Mouse (Mus musculus): ENCODE measurements around the gene Kcnk5.

Gene Kcnk5

GRCm38 (mm10) chr14:20211754-20212601 lies 30.4 kb upstream of the Kcnk5 start:
- no peaks in the 10 kb centered on the region for H3K9me3 ChIP-seq (ENCODE audit: low read length)
- peaks cover 90% of the 10 kb centered on the region for H3K4me1 ChIP-seq (replicated peaks; ENCODE audit: low read depth, low read length)
- no peaks in the 10 kb centered on the region for H3K27me3 ChIP-seq (ENCODE audit: insufficient read depth, low read length)
- TF ChIP-seq CTCF (conservative IDR thresholded peaks at IDR 0.05; ENCODE audit: low read length) (no peak), NANOG (IDR thresholded peaks at IDR 0.05; ENCODE audit: borderline replicate concordance, low read length) (no peak), POU5F1 (IDR thresholded peaks at IDR 0.05; ENCODE audit: borderline replicate concordance, low read length) (no peak)
- H3K4me3 ChIP-seq (replicated peaks; ENCODE audit: low read length) = no peak overlapping the region
- no peaks in the 10 kb centered on the region for H3K36me3 ChIP-seq (ENCODE audit: insufficient read depth, low read length)

GRCm38 (mm10) chr14:20209926-20210325 lies 28.3 kb upstream of the Kcnk5 start:
- H3K4me1 ChIP-seq (replicated peaks; ENCODE audit: low read depth, low read length) = peaks cover 75% of the 10 kb centered on the region
- no peak for TF ChIP-seq POU5F1 (IDR thresholded peaks at IDR 0.05; ENCODE audit: borderline replicate concordance, low read length)
- no peak for TF ChIP-seq NANOG (IDR thresholded peaks at IDR 0.05; ENCODE audit: borderline replicate concordance, low read length)
- no peak for TF ChIP-seq CTCF (conservative IDR thresholded peaks at IDR 0.05; ENCODE audit: low read length)
- H3K9me3 ChIP-seq (ENCODE audit: low read length) = no peaks in the 10 kb centered on the region
- H3K4me3 ChIP-seq (replicated peaks; ENCODE audit: low read length) = no peak overlapping the region
- H3K36me3 ChIP-seq (ENCODE audit: insufficient read depth, low read length) = no peaks in the 10 kb centered on the region
- no peaks in the 10 kb centered on the region for H3K27me3 ChIP-seq (ENCODE audit: insufficient read depth, low read length)

GRCm38 (mm10) chr14:20208435-20208834 lies 26.8 kb upstream of the Kcnk5 start:
- TF ChIP-seq NANOG (IDR thresholded peaks at IDR 0.05; ENCODE audit: borderline replicate concordance, low read length) = no peak
- TF ChIP-seq POU5F1 (IDR thresholded peaks at IDR 0.05; ENCODE audit: borderline replicate concordance, low read length) = no peak
- no peak for TF ChIP-seq CTCF (conservative IDR thresholded peaks at IDR 0.05; ENCODE audit: low read length)
- H3K4me3 ChIP-seq (replicated peaks; ENCODE audit: low read length) = no peak overlapping the region
- H3K9me3 ChIP-seq (ENCODE audit: low read length) = no peaks in the 10 kb centered on the region
- no peaks in the 10 kb centered on the region for H3K27me3 ChIP-seq (ENCODE audit: insufficient read depth, low read length)
- H3K36me3 ChIP-seq (ENCODE audit: insufficient read depth, low read length) = no peaks in the 10 kb centered on the region
- H3K4me1 ChIP-seq (replicated peaks; ENCODE audit: low read depth, low read length) = peaks cover 68% of the 10 kb centered on the region

- no peaks in the 10 kb centered on the region for H3K36me3 ChIP-seq (ENCODE audit: insufficient read depth, low read length)
- no peak for TF ChIP-seq CTCF (conservative IDR thresholded peaks at IDR 0.05; ENCODE audit: low read length)
- no peak for TF ChIP-seq POU5F1 (IDR thresholded peaks at IDR 0.05; ENCODE audit: borderline replicate concordance, low read length)
- H3K4me3 ChIP-seq (replicated peaks; ENCODE audit: low read length) = no peak overlapping the region
- H3K4me1 ChIP-seq (replicated peaks; ENCODE audit: low read depth, low read length) = peaks cover 70% of the 10 kb centered on the region
- H3K27me3 ChIP-seq (ENCODE audit: insufficient read depth, low read length) = no peaks in the 10 kb centered on the region
- H3K9me3 ChIP-seq (ENCODE audit: low read length) = no peaks in the 10 kb centered on the region
These were observed 24.1 kb upstream of the Kcnk5 start for GRCm38 (mm10) chr14:20205747-20206146.

GRCm38 (mm10) chr14:20203301-20203700 lies 21.7 kb upstream of the Kcnk5 start:
- Histone ChIP-seq H3K9me3 (ENCODE audit: low read length) (no peaks in the 10 kb centered on the region), H3K4me3 (replicated peaks; ENCODE audit: low read length) (no peak overlapping the region), H3K27me3 (ENCODE audit: insufficient read depth, low read length) (no peaks in the 10 kb centered on the region), H3K36me3 (ENCODE audit: insufficient read depth, low read length) (no peaks in the 10 kb centered on the region), H3K4me1 (replicated peaks; ENCODE audit: low read depth, low read length) (peaks cover 53% of the 10 kb centered on the region)
- TF ChIP-seq POU5F1 (IDR thresholded peaks at IDR 0.05; ENCODE audit: borderline replicate concordance, low read length) (no peak), CTCF (conservative IDR thresholded peaks at IDR 0.05; ENCODE audit: low read length) (no peak), NANOG (IDR thresholded peaks at IDR 0.05; ENCODE audit: borderline replicate concordance, low read length) (no peak)

GRCm38 (mm10) chr14:20202655-20203181 lies 21.1 kb upstream of the Kcnk5 start:
- Histone ChIP-seq H3K9me3 (ENCODE audit: low read length) (no peaks in the 10 kb centered on the region), H3K36me3 (ENCODE audit: insufficient read depth, low read length) (no peaks in the 10 kb centered on the region), H3K27me3 (ENCODE audit: insufficient read depth, low read length) (no peaks in the 10 kb centered on the region), H3K4me1 (replicated peaks; ENCODE audit: low read depth, low read length) (peaks cover 47% of the 10 kb centered on the region), H3K4me3 (replicated peaks; ENCODE audit: low read length) (no peak overlapping the region)
- no peak for TF ChIP-seq NANOG (IDR thresholded peaks at IDR 0.05; ENCODE audit: borderline replicate concordance, low read length)
- no peak for TF ChIP-seq POU5F1 (IDR thresholded peaks at IDR 0.05; ENCODE audit: borderline replicate concordance, low read length)

GRCm38 (mm10) chr14:20201066-20201683 lies 19.6 kb upstream of the Kcnk5 start:
- H3K9me3 ChIP-seq (ENCODE audit: low read length) = no peaks in the 10 kb centered on the region
- no peak for TF ChIP-seq POU5F1 (IDR thresholded peaks at IDR 0.05; ENCODE audit: borderline replicate concordance, low read length)
- TF ChIP-seq CTCF (conservative IDR thresholded peaks at IDR 0.05; ENCODE audit: low read length) = no peak
- no peak for TF ChIP-seq NANOG (IDR thresholded peaks at IDR 0.05; ENCODE audit: borderline replicate concordance, low read length)
- H3K27me3 ChIP-seq (ENCODE audit: insufficient read depth, low read length) = no peaks in the 10 kb centered on the region

GRCm38 (mm10) chr14:20193103-20193715 lies 11.6 kb upstream of the Kcnk5 start:
- Histone ChIP-seq H3K4me3 (replicated peaks; ENCODE audit: low read length) (no peak overlapping the region), H3K27me3 (ENCODE audit: insufficient read depth, low read length) (no peaks in the 10 kb centered on the region), H3K36me3 (ENCODE audit: insufficient read depth, low read length) (no peaks in the 10 kb centered on the region), H3K9me3 (ENCODE audit: low read length) (no peaks in the 10 kb centered on the region), H3K4me1 (replicated peaks; ENCODE audit: low read depth, low read length) (peaks cover 27% of the 10 kb centered on the region)
- TF ChIP-seq NANOG (IDR thresholded peaks at IDR 0.05; ENCODE audit: borderline replicate concordance, low read length) (no peak), POU5F1 (IDR thresholded peaks at IDR 0.05; ENCODE audit: borderline replicate concordance, low read length) (no peak), CTCF (conservative IDR thresholded peaks at IDR 0.05; ENCODE audit: low read length) (no peak)

More at GRCm38 (mm10) chr14:20201066-20201683, 19.6 kb upstream of the Kcnk5 start:
- Histone ChIP-seq H3K36me3 (ENCODE audit: insufficient read depth, low read length) (no peaks in the 10 kb centered on the region), H3K4me3 (replicated peaks; ENCODE audit: low read length) (0 out of 2 replicates have a peak overlapping the region, but pooled peaks have one; percentile 11), H3K4me1 (replicated peaks; ENCODE audit: low read depth, low read length) (peaks cover 36% of the 10 kb centered on the region)

Measured in E14TG2a.4 (cell line).